Mouse (Mus musculus): ENCODE results near the gene Rpl23. TPM values are rescaled to one million over a fixed set of nuclear protein-coding genes. Genes with fewer than 3 reads are reported as not detected.
"Not testable (repeated sequence)": the region's sequence is repeated elsewhere in the genome, so short reads cannot be mapped to it uniquely, and the experiment has no call there.

Rpl23 gene
- total RNA-seq, 2 experiments from 2014 or later, result 379 to 436 TPM

- peak; percentile 78 for DNase-seq
Observed at GRCm38 (mm10) chr11:97799994-97800690, 17.9 kb upstream of the Rpl23 start.

GRCm38 (mm10) chr11:97799146-97799993 lies 17.1 kb upstream of the Rpl23 start:
- peak; percentile 89 for DNase-seq

- peak; percentile 79 for DNase-seq
Observed at GRCm38 (mm10) chr11:97798782-97799145, 16.5 kb upstream of the Rpl23 start, which contains the start of gene Lasp1. Gene Lasp1 (plus strand): TSS chr11:97799000.

GRCm38 (mm10) chr11:97798083-97798435 lies 15.8 kb upstream of the Rpl23 start:
- no peak for DNase-seq

GRCm38 (mm10) chr11:97797369-97798082 lies 15.3 kb upstream of the Rpl23 start:
- peak; percentile 49 for DNase-seq

- DNase-seq, result peak; percentile 48
Observed at GRCm38 (mm10) chr11:97796910-97797309, 14.7 kb upstream of the Rpl23 start.

GRCm38 (mm10) chr11:97793165-97793564 lies 10.9 kb upstream of the Rpl23 start:
- no peak for DNase-seq

GRCm38 (mm10) chr11:97790778-97791438 lies 8.7 kb upstream of the Rpl23 start:
- DNase-seq, result not testable (repeated sequence)

- no peak for DNase-seq
Observed at GRCm38 (mm10) chr11:97789727-97790126, 7.5 kb upstream of the Rpl23 start.

GRCm38 (mm10) chr11:97787961-97788360 lies 5.7 kb upstream of the Rpl23 start:
- DNase-seq, result no peak

- DNase-seq, result no peak
Observed at GRCm38 (mm10) chr11:97782564-97782895, 293 bp upstream of the Rpl23 start.

- no peak for DNase-seq
Observed at GRCm38 (mm10) chr11:97781478-97781831, 782 bp downstream of the Rpl23 start.

- no peak for DNase-seq
Observed at GRCm38 (mm10) chr11:97779968-97780701, 2.1 kb downstream of the Rpl23 start.

GRCm38 (mm10) chr11:97778918-97779317 lies 3.3 kb downstream of the Rpl23 start:
- DNase-seq, result no peak

- no peak for DNase-seq
Observed at GRCm38 (mm10) chr11:97777129-97777529, 5.1 kb downstream of the Rpl23 start.

GRCm38 (mm10) chr11:97776497-97777128 lies 5.6 kb downstream of the Rpl23 start:
- no peak for DNase-seq

GRCm38 (mm10) chr11:97775808-97776496 lies 6.3 kb downstream of the Rpl23 start, which contains the start of gene 1700001P01Rik:
Gene 1700001P01Rik (minus strand): TSS chr11:97775918.
- no peak for DNase-seq

- DNase-seq, result no peak
Observed at GRCm38 (mm10) chr11:97775186-97775585, 7.1 kb downstream of the Rpl23 start.

- no peak for DNase-seq
Observed at GRCm38 (mm10) chr11:97771410-97771809, 10.8 kb downstream of the Rpl23 start.

GRCm38 (mm10) chr11:97769704-97770103 lies 12.5 kb downstream of the Rpl23 start:
- DNase-seq, result no peak

Data from gastrocnemius, postnatal 25 days (tissue).